Mouse (Mus musculus) adrenal gland, adult 2 months (tissue): ENCODE measurements around the gene Tssk6. TPM values are rescaled to one million over a fixed set of nuclear protein-coding genes. Genes with fewer than 3 reads are reported as not detected.

Experiments used
- DNase-seq: peaks from one replicate; pipeline ENCODE4 v3.0.0; 2021
- long read RNA-seq: library from polyadenylated mRNA; stranded (forward); transcript quantifications from one replicate; pipeline ENCODE4 v2.0.0, GENCODE M21; 2021
- polyA plus RNA-seq: library from polyadenylated mRNA; depleted of rRNA; stranded (reverse); fragments of >200 nt; gene quantifications from 2 replicates; pipeline ENCODE4 v1.2.3, GENCODE M21; 2012; rRNA removed
- total RNA-seq, 2 experiments: library from RNA; stranded (reverse); gene quantifications; 2 replicates each; pipeline ENCODE4 v1.2.3; 2021

Tssk6 gene
- total RNA-seq (under 1 TPM; 0.35 to 0.66 TPM), polyA plus RNA-seq (1.3 and 2.0 TPM in 2 replicates)
- long read RNA-seq, partial matches to known transcripts: 0 of 1 reads
- long read RNA-seq, other reads (novel, unspliced or antisense): 0 of 1 reads

- peak; percentile 69 for DNase-seq
These were observed at the start of gene Tssk6, which contains the start of the genes Ndufa13 and Yjefn3 for GRCm38 (mm10) chr8:69902163-69903062. Gene Tssk6, plus strand, starts transcription at chr8:69902184. Gene Ndufa13, minus strand, starts transcription at chr8:69902558. Gene Yjefn3, minus strand, starts transcription at chr8:69902712.

- no peak for DNase-seq
These were observed 48.1 kb upstream of the Tssk6 start for GRCm38 (mm10) chr8:69853869-69854268.

GRCm38 (mm10) chr8:69860807-69861206 lies 41.2 kb upstream of the Tssk6 start:
- no peak for DNase-seq

GRCm38 (mm10) chr8:69861251-69861650 lies 40.7 kb upstream of the Tssk6 start:
- no peak for DNase-seq

GRCm38 (mm10) chr8:69863387-69864020 lies 38.5 kb upstream of the Tssk6 start:
- DNase-seq: no peak

- no peak for DNase-seq
These were observed 37.8 kb upstream of the Tssk6 start for GRCm38 (mm10) chr8:69864180-69864579.

GRCm38 (mm10) chr8:69867696-69868326 lies 34.2 kb upstream of the Tssk6 start:
- DNase-seq: peak; percentile 49

GRCm38 (mm10) chr8:69870003-69870765 lies 31.8 kb upstream of the Tssk6 start:
- DNase-seq: no peak

- no peak for DNase-seq
These were observed 31.1 kb upstream of the Tssk6 start for GRCm38 (mm10) chr8:69870907-69871306.

- DNase-seq: peak; percentile 53
These were observed 27.8 kb upstream of the Tssk6 start for GRCm38 (mm10) chr8:69874155-69874554.

GRCm38 (mm10) chr8:69874654-69875053 lies 27.3 kb upstream of the Tssk6 start:
- no peak for DNase-seq

- DNase-seq: no peak
These were observed 25.9 kb upstream of the Tssk6 start for GRCm38 (mm10) chr8:69876097-69876496.

- no peak for DNase-seq
These were observed 25.0 kb upstream of the Tssk6 start for GRCm38 (mm10) chr8:69876967-69877366.

- no peak for DNase-seq
These were observed 24.6 kb upstream of the Tssk6 start for GRCm38 (mm10) chr8:69877396-69877795.

GRCm38 (mm10) chr8:69877992-69878391 lies 24.0 kb upstream of the Tssk6 start:
- DNase-seq: no peak

- DNase-seq: no peak
These were observed 22.3 kb upstream of the Tssk6 start for GRCm38 (mm10) chr8:69879678-69880077.

GRCm38 (mm10) chr8:69880841-69881240 lies 21.1 kb upstream of the Tssk6 start:
- DNase-seq: no peak

GRCm38 (mm10) chr8:69881261-69881865 lies 20.6 kb upstream of the Tssk6 start:
- no peak for DNase-seq

GRCm38 (mm10) chr8:69882021-69882756 lies 19.8 kb upstream of the Tssk6 start:
- peak; percentile 44 for DNase-seq

- DNase-seq: no peak
These were observed 19.0 kb upstream of the Tssk6 start for GRCm38 (mm10) chr8:69882833-69883600.
